Mouse (Mus musculus) cerebellum, adult 2 months (tissue): Measurements from ENCODE around the gene Hjurp. TPM values are rescaled to one million over a fixed set of nuclear protein-coding genes. Genes with fewer than 3 reads are reported as not detected.

ENCODE experiments used
- DNase-seq, 2 experiments: peaks; one replicate each; pipeline ENCODE4 v3.0.0; 2021
- H3K27ac ChIP-seq: fragments of 200-500 bp; 2 replicates; pipeline ENCODE4 v1.5.1; 2012; ENCODE audit warnings: low read length, control low read depth, inconsistent platforms; ENCODE audit not compliant: insufficient read depth
- H3K27me3 ChIP-seq: fragments of 200-500 bp; 2 replicates; pipeline ENCODE4 v1.6.1; 2012; ENCODE audit warnings: inconsistent platforms, mild to moderate bottlenecking, low read length, moderate library complexity; ENCODE audit not compliant: control insufficient read depth, insufficient read depth
- H3K4me1 ChIP-seq: fragments of 200-500 bp; 2 replicates; pipeline ENCODE4 v1.6.1; 2011; ENCODE audit warnings: low read length; ENCODE audit not compliant: control insufficient read depth, insufficient read depth
- H3K4me3 ChIP-seq: fragments of 200-500 bp; replicated peaks from 2 replicates; pipeline ENCODE3; 2011; ENCODE audit warnings: mild to moderate bottlenecking, low read depth, low read length, control low read depth; ENCODE audit not compliant: insufficient read depth
- CTCF ChIP-seq: fragments of 200-500 bp; IDR thresholded peaks from 2 replicates; pipeline ENCODE4 v1.5.1; 2011; ENCODE audit warnings: low read depth, mild to moderate bottlenecking, control low read depth, low read length, moderate library complexity, borderline replicate concordance; ENCODE audit not compliant: insufficient read depth
- POLR2A ChIP-seq: fragments of 200-500 bp; IDR thresholded peaks from 2 replicates; pipeline ENCODE4 v1.6.1; 2011; ENCODE audit warnings: low read length, control low read depth, borderline replicate concordance; ENCODE audit not compliant: insufficient read depth
- WGBS: fragments of 180-500 bp; shearing (Covaris S2); methylation state at CpG from one replicate; pipeline ENCODE4 v1.1.7; 2018; 5-methylcytosine and 5-hydroxymethylcytosine counted together
- polyA plus RNA-seq: library from polyadenylated mRNA; depleted of rRNA; stranded (reverse); fragments of >200 nt; gene quantifications from 2 replicates; pipeline ENCODE4 v1.2.3, GENCODE M21; 2012

The Hjurp gene
- polyA plus RNA-seq, 1 experiment, result 79.1 TPM

DNA sequence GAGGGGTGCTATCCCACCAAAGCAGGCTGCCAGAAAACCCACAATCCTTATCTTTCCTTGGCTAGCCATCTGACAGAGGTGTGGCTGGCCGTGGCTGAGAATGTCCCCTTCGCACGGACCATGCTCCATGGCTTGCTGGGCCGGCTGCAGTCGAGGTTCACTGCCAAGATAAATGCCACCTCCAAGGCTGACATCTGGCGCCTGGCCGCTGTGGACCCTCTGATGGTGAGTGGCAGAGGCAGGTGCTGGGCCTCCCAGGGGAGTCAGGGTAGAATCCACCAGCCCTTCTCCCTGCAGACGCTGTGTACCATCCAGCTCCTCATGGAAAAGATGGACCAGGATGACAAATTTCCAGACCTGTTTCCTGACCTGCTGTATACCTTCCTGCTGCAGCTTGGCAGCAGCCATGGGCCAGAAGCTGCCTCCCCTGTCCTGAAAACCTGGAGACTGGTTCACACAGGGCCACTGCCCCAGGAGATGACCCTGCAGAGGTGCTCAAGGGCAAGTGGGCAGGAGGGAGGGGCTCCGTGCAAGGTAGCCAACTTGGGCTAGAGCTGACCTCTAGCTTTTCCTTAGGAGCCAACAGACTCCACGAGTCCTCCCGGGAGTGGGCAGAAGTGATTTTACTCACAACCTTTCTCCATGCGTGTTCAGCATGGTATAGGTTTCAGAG, 22.5 kb downstream of the Hjurp start:
- TF ChIP-seq POLR2A (no peak), CTCF (no peak)
- H3K27ac ChIP-seq, result no peak overlapping the region
- no peaks in the 10 kb centered on the region for H3K27me3 ChIP-seq
- peaks cover 30% of the 10 kb centered on the region for H3K4me1 ChIP-seq
- no peak for DNase-seq
- H3K4me3 ChIP-seq, result no peak overlapping the region
- WGBS, result 47% methylated on average over 12 of the region's 12 CpGs

DNA sequence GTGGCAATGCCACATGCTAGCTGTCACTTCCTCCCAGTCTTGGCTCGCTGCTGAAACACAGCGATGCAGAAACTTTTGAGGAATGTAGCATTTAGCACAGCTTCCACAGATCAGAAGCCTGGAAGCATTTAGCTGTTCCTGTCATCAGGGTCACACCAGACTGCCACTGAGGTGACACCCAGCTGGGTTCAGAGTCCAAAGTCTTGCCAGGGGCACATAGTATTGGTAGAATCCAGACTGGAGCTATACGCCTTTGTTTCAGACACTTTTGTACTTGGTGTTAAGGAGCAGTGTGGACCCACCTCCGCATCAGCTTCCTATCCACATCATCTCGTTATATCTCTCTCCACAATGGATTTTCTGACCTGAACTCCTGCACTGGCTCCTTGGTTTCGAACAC, 23.9 kb downstream of the Hjurp start:
- 73% methylated on average over 6 of the region's 6 CpGs for WGBS
- H3K27me3 ChIP-seq, result no peaks in the 10 kb centered on the region
- DNase-seq, result no peak
- no peak for TF ChIP-seq POLR2A
- no peak for TF ChIP-seq CTCF
- no peak overlapping the region for H3K27ac ChIP-seq
- H3K4me3 ChIP-seq, result no peak overlapping the region
- peaks cover 21% of the 10 kb centered on the region for H3K4me1 ChIP-seq

DNA sequence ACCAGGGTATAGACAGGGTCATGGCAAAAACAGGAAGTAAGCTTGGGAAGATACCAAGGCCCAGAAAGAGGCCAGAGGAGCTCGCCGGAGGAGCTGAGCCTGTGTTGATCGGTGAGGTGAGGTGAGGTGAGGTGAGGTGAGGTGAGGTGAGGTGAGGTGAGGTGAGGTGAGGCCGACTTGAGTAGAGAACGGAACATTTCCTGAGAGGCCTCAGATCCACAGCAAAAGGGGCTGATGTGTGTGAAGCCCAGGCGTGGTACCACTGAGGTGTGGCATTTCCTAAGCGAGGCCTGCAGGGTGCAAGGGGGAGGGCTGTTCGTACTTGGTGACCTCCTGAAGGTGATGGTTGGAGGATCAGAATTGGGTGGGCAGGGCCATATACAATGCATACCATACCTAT, 24.3 kb downstream of the Hjurp start:
- no peak for DNase-seq
- H3K4me1 ChIP-seq, result peaks cover 19% of the 10 kb centered on the region
- TF ChIP-seq POLR2A (no peak), CTCF (no peak)
- no peaks in the 10 kb centered on the region for H3K27me3 ChIP-seq
- WGBS, result 75% methylated on average over 8 of the region's 8 CpGs
- H3K27ac ChIP-seq, result no peak overlapping the region
- H3K4me3 ChIP-seq, result no peak overlapping the region

DNA sequence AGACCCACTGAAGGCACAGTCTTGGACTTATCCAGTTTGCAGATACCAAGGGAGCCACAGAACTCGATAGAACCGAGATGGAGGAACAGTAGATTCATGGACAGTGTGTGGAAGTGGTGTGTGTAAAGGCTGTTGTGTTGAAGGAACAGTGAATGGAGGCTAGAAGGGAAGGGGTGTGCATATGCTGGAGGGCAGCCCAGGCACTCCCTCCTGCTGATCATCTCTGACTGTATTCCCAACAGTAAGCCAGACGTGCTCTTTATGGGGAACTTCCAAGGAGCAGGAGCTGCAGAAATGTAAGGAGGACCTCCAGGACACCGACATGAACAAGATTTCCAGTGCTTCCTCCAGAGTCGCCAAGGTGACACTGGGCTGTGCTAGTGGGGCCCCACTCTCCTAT, 27.4 kb downstream of the Hjurp start:
- H3K4me3 ChIP-seq, result no peak overlapping the region
- no peak for TF ChIP-seq POLR2A
- no peak for TF ChIP-seq CTCF
- H3K4me1 ChIP-seq, result peaks cover 3% of the 10 kb centered on the region; the same call in 1 of the 2 replicates
- H3K27me3 ChIP-seq, result no peaks in the 10 kb centered on the region
- 74% methylated on average over 5 of the region's 5 CpGs for WGBS
- DNase-seq, result no peak
- H3K27ac ChIP-seq, result no peak overlapping the region

DNA sequence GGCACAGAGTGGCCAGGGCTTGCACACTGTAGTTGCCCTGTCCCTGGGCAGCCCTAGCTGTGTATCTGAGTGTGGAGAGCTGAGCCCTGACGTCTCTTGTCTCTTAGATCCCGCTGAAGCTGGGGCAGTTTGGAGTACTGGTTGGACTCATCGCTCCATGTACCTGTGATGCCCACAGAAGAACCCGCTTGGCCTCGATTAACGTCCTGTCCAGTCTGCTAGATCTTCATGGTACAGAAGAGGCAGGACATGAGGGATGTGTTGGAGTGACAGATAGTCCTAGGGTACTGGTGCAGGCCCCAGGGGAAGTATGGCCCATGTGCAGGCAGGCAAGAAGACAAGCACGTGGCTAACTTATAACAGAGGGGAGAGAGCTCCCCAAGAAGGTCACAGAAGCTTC, 27.8 kb downstream of the Hjurp start:
- Histone ChIP-seq H3K4me3 (no peak overlapping the region), H3K4me1 (no peaks in the 10 kb centered on the region), H3K27ac (no peak overlapping the region), H3K27me3 (no peaks in the 10 kb centered on the region)
- TF ChIP-seq CTCF (no peak), POLR2A (no peak)
- 74% methylated on average over 7 of the region's 7 CpGs for WGBS
- no peak for DNase-seq

DNA sequence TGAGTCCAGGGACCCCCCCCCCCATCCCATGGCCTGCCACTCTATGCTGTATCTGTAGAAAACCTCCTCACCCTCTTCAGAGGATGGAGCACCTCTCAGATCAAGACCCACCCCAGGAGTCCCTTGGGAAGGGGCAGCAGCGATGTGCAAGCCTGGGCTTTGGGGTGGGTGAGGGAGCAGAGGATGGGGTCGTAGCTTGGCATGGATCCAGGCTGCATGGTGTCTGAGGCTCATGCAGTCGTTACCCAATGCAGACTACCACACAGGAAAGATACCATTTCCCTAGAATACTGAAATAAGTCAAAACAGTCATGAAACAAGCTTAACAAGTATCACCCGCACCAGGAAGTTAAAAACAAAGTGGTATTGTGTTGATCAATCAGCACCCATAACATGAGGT, 28.8 kb downstream of the Hjurp start:
- no peak overlapping the region for H3K27ac ChIP-seq
- no peak for DNase-seq
- no peaks in the 10 kb centered on the region for H3K4me1 ChIP-seq
- no peak for TF ChIP-seq POLR2A
- TF ChIP-seq CTCF, result no peak
- H3K27me3 ChIP-seq, result no peaks in the 10 kb centered on the region
- 56% methylated on average over 4 of the region's 4 CpGs for WGBS
- H3K4me3 ChIP-seq, result no peak overlapping the region

DNA sequence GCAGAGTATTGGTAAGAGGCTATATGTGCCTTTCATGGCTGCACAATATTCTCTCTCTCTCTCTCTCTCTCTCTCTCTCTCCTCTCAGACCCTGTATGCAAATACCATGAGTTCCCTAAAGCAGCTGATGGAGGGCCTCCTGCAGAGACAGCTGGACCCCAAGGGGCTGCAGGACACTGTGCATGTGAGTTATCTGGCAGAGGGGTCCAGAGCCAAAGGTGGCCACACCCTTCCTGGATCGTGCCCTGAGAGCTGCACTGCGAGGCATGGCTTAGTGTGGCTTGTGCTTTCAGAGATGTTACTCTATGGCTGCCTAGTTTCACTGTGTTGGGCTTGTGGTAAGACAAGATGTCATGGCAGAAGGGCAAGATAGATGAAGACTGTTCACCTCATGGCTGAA, 29.8 kb downstream of the Hjurp start:
- no peak for DNase-seq
- Histone ChIP-seq H3K27ac (no peak overlapping the region), H3K4me3 (no peak overlapping the region), H3K27me3 (no peaks in the 10 kb centered on the region), H3K4me1 (no peaks in the 10 kb centered on the region)
- TF ChIP-seq POLR2A (no peak), CTCF (no peak)
- 46% methylated on average over 2 of the region's 2 CpGs for WGBS

DNA sequence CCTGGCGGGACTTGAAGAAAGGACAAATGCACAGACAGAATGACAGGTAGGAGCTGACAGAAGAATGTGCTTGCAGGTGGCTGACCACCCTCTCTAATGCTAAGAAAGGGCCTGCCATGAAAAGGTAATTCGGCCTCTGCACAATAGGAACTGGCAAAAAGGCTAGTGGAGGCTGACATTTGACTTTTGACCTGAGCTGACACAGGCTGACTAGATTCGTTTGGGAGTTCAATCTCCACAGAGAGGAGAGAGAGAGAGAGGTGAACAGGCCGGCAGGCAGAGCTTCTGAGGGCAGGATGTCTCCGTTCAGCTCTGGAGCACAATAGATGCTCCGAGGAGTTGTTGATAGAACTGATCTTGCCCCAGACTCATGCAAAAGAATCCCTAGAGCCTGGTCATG, 31.0 kb downstream of the Hjurp start:
- DNase-seq, result no peak
- H3K27me3 ChIP-seq, result no peaks in the 10 kb centered on the region
- WGBS, result 47% methylated on average over 6 of the region's 6 CpGs

DNA sequence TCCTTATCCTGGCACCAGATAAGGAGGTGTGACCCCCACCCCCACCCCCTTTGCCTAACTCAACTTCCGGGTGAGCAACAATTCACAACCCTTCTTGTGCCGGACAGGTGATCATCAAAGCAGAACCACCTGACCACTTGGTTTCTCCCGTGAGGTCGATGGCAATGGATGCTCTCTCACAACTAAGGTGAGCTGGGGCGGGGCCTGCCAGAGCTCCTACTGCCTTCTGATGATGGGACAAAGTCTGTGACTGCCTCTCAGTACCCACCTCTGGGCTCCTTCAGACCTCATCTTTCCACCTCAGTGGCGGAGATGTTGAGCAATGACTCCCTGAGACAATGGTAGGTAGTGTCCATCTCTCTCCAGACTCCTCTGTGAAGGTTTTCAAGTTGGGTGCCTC, 31.6 kb downstream of the Hjurp start:
- Histone ChIP-seq H3K4me1 (no peaks in the 10 kb centered on the region), H3K4me3 (no peak overlapping the region), H3K27me3 (no peaks in the 10 kb centered on the region), H3K27ac (no peak overlapping the region)
- WGBS, result 77% methylated on average over 6 of the region's 6 CpGs
- DNase-seq, result no peak
- TF ChIP-seq CTCF (no peak), POLR2A (no peak)

More for the DNA sequence above, 31.0 kb downstream of the Hjurp start:
- H3K4me3 ChIP-seq, result no peak overlapping the region
- no peak overlapping the region for H3K27ac ChIP-seq
- H3K4me1 ChIP-seq, result no peaks in the 10 kb centered on the region
- no peak for TF ChIP-seq POLR2A
- no peak for TF ChIP-seq CTCF
